Mouse (Mus musculus) cerebellum, adult 11-12 months (tissue): ENCODE measurements around the gene Sco2.

Experiments
- DNase-seq: peaks from one replicate; pipeline ENCODE4 v3.0.0; 2022

Gene Sco2

GRCm38 (mm10) chr15:89372536-89372935 lies 1.1 kb downstream of the Sco2 start:
- DNase-seq = no peak

- DNase-seq = no peak
Observed at GRCm38 (mm10) chr15:89372068-89372467, 1.6 kb downstream of the Sco2 start.

- peak; percentile 94 for DNase-seq
Observed at GRCm38 (mm10) chr15:89365141-89365551, 8.5 kb downstream of the Sco2 start.

GRCm38 (mm10) chr15:89363051-89363450 lies 10.6 kb downstream of the Sco2 start:
- DNase-seq = peak; percentile 27

- DNase-seq = no peak
Observed at GRCm38 (mm10) chr15:89358784-89359183, 14.9 kb downstream of the Sco2 start.

- peak; percentile 56 for DNase-seq
Observed at GRCm38 (mm10) chr15:89356372-89356771, 17.3 kb downstream of the Sco2 start.

- peak; percentile 93 for DNase-seq
Observed at GRCm38 (mm10) chr15:89355241-89356187, 18.1 kb downstream of the Sco2 start, which contains the start of the genes Lmf2 and Ncaph2. TSS of gene Lmf2 (minus strand) at chr15:89355659. TSS of gene Ncaph2 (plus strand) at chr15:89355719.

GRCm38 (mm10) chr15:89354455-89354854 lies 19.2 kb downstream of the Sco2 start:
- DNase-seq = peak; percentile 43

- DNase-seq = peak; percentile 32
Observed at GRCm38 (mm10) chr15:89353837-89354236, 19.8 kb downstream of the Sco2 start.

- peak; percentile 37 for DNase-seq
Observed at GRCm38 (mm10) chr15:89352795-89353194, 20.9 kb downstream of the Sco2 start.

GRCm38 (mm10) chr15:89352054-89352453 lies 21.6 kb downstream of the Sco2 start:
- no peak for DNase-seq

GRCm38 (mm10) chr15:89351302-89351701 lies 22.3 kb downstream of the Sco2 start:
- DNase-seq = no peak

GRCm38 (mm10) chr15:89350447-89350846 lies 23.2 kb downstream of the Sco2 start:
- DNase-seq = no peak

- DNase-seq = no peak
Observed at GRCm38 (mm10) chr15:89343325-89343724, 30.3 kb downstream of the Sco2 start.

GRCm38 (mm10) chr15:89341678-89342077 lies 32.0 kb downstream of the Sco2 start:
- no peak for DNase-seq

- DNase-seq = no peak
Observed at GRCm38 (mm10) chr15:89340136-89340535, 33.5 kb downstream of the Sco2 start.

GRCm38 (mm10) chr15:89339696-89340095 lies 34.0 kb downstream of the Sco2 start:
- no peak for DNase-seq

GRCm38 (mm10) chr15:89336422-89336821 lies 37.2 kb downstream of the Sco2 start:
- no peak for DNase-seq

GRCm38 (mm10) chr15:89334774-89335537 lies 38.7 kb downstream of the Sco2 start:
- no peak for DNase-seq

GRCm38 (mm10) chr15:89334271-89334670 lies 39.4 kb downstream of the Sco2 start, which contains the start of gene Miox:
TSS of gene Miox (plus strand) at chr15:89334398.
- no peak for DNase-seq

- no peak for DNase-seq
Observed at GRCm38 (mm10) chr15:89326441-89326840, 47.2 kb downstream of the Sco2 start.

GRCm38 (mm10) chr15:89323656-89324055 lies 50.0 kb downstream of the Sco2 start:
- no peak for DNase-seq
